Mouse (Mus musculus): ENCODE measurements around the gene Pitpnm2.

Gene Pitpnm2

DNA sequence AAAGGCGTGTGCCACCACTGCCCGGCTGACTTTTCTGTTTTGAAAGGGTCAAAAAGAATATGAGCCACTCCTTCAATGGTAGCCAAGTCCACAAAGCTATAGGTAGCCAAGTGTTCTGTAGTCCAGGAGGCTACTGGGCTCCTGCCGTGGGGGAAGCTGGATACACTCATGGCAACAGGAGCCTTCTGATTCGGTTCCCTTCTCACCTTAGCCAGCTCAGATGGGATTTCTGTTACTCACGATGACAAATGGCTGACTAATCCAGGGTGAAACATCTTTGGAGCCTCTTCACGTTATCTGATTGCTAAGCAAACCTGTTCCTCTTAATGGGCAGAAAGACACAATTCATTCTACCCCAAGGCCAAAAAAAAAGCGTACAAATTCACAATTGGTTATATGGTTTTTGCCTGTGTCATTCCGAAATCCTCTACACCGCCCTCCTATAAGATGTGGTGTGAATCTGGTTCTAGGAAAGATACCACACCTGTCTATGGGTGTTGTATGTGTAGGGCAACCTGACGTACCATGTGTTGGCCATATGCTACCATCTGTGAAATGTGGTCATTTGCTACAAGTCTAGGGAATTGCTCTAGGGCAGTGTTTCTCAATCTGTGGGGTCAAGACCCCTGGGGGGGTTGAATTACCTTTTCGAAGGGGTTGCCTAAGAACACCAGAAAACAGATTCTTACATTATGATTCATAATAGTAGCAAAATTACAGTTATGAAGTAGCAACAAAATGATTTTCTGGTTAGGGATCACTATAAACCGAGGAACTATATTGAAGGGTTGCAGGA, 80.9 kb downstream of the Pitpnm2 start:
- in situ Hi-C loops (cut with MboI; ENCODE audit: low pct_unique_long_range_greater_than_20kb in 1 of 2, low sequenced_read_pairs in 2 of 2, unreplicated experiment in 1 of 2) = loop anchor here (10.0 kb wide), 2 partner anchors 106 to 136 kb away; no protein-coding TSS in a partner anchor

GRCm38 (mm10) chr5:124167621-124168020, 81.9 kb downstream of the Pitpnm2 start:
- in situ Hi-C loops (cut with MboI; ENCODE audit: low pct_unique_long_range_greater_than_20kb in 1 of 2, low sequenced_read_pairs in 2 of 2, unreplicated experiment in 1 of 2) = loop anchor here (10.0 kb wide), 2 partner anchors 107 to 137 kb away; no protein-coding TSS in a partner anchor

- in situ Hi-C loops (cut with MboI; ENCODE audit: low pct_unique_long_range_greater_than_20kb in 1 of 2, low sequenced_read_pairs in 2 of 2, unreplicated experiment in 1 of 2) = loop anchor here (10.0 kb wide), 2 partner anchors 108 to 138 kb away; no protein-coding TSS in a partner anchor
Measured at GRCm38 (mm10) chr5:124166741-124167140, 82.8 kb downstream of the Pitpnm2 start.

DNA sequence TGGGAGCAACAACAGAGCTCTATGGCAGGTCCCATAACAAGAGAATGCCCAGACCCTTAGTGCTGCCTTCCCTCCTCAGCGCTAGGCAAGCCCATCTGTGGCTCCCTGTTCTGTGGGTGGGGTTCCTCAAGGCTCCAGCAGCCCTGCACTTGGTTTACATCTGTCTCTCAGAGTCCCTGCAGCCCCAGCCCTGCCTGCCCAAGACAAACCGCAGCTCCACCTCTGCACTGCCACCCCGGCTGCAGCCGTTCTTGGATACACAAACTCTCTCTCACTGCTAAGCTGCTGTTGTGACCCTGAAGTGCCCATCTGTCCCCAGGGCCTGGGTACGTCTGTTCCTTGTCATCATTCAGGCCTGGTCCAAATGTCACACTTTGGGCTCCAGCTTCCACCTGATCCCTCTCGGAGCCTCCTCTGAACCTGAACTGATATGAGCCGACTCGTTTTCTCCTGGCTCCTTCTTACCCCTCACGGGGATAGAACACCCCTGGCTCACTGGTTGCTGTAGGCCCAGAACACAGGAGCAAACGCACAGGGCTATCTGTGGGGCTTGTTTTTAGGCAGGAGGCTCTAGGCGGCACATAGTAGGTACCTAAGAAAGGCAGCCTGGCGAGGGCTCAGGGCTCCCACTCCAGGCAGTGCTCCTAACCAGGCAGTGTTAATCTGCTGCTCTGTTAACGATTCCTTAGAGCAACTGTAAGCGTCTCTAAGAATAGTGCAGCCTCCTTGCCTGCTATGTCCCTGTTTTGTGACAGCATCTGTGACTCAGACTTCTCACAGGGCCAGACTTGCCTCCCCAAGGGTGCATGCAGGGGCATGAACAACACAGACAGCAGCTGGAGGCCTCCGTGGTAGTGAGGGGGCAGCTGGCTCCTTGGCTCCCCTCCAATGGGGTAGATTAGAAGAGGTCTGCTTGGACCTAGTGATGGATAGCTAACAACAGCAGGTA, 83.7 kb downstream of the Pitpnm2 start:
- in situ Hi-C loops (cut with MboI; ENCODE audit: low pct_unique_long_range_greater_than_20kb in 1 of 2, low sequenced_read_pairs in 2 of 2, unreplicated experiment in 1 of 2) = loop anchor here (10.0 kb wide), 2 partner anchors 109 to 139 kb away; no protein-coding TSS in a partner anchor

- in situ Hi-C loops (cut with MboI; ENCODE audit: low pct_unique_long_range_greater_than_20kb in 1 of 2, low sequenced_read_pairs in 2 of 2, unreplicated experiment in 1 of 2) = loop anchor here (10.0 kb wide), 2 partner anchors 111 to 141 kb away; no protein-coding TSS in a partner anchor
Measured at GRCm38 (mm10) chr5:124163445-124163844, 86.1 kb downstream of the Pitpnm2 start.

GRCm38 (mm10) chr5:124162577-124162976, 87.0 kb downstream of the Pitpnm2 start:
- in situ Hi-C loops (cut with MboI; ENCODE audit: low pct_unique_long_range_greater_than_20kb in 1 of 2, low sequenced_read_pairs in 2 of 2, unreplicated experiment in 1 of 2) = loop anchor here (10.0 kb wide), 2 partner anchors 112 to 142 kb away; no protein-coding TSS in a partner anchor

DNA sequence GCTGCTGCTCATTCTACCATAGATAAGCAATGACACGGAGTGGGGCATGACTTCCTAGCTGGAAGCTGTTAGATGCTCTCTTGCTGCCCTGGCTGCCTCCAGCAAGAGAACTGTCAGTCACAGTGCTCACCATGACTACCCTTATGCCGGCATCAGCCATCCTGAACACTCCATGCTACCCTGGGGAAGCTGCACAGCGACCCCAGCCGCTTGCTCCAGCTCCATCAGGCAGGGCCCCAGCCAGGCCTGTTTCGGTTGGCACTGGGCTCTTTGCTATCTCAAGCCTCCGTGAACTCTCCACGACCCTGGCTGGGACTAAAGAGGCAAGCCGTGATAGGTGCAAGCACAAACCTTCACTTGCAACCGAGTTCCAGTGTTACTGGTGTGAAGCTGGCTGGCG, 87.7 kb downstream of the Pitpnm2 start:
- in situ Hi-C loops (cut with MboI; ENCODE audit: low pct_unique_long_range_greater_than_20kb in 1 of 2, low sequenced_read_pairs in 2 of 2, unreplicated experiment in 1 of 2) = loop anchor here (10.0 kb wide), 2 partner anchors 113 to 143 kb away; no protein-coding TSS in a partner anchor

GRCm38 (mm10) chr5:124159453-124159852, 90.1 kb downstream of the Pitpnm2 start:
- in situ Hi-C loops (cut with MboI; ENCODE audit: low pct_unique_long_range_greater_than_20kb in 1 of 2, low sequenced_read_pairs in 2 of 2, unreplicated experiment in 1 of 2) = no loop called here

GRCm38 (mm10) chr5:124158305-124158704, 91.3 kb downstream of the Pitpnm2 start:
- in situ Hi-C loops (cut with MboI; ENCODE audit: low pct_unique_long_range_greater_than_20kb in 1 of 2, low sequenced_read_pairs in 2 of 2, unreplicated experiment in 1 of 2) = no loop called here

- in situ Hi-C loops (cut with MboI; ENCODE audit: low pct_unique_long_range_greater_than_20kb in 1 of 2, low sequenced_read_pairs in 2 of 2, unreplicated experiment in 1 of 2) = no loop called here
Measured at GRCm38 (mm10) chr5:124155943-124156342, 93.6 kb downstream of the Pitpnm2 start.

DNA sequence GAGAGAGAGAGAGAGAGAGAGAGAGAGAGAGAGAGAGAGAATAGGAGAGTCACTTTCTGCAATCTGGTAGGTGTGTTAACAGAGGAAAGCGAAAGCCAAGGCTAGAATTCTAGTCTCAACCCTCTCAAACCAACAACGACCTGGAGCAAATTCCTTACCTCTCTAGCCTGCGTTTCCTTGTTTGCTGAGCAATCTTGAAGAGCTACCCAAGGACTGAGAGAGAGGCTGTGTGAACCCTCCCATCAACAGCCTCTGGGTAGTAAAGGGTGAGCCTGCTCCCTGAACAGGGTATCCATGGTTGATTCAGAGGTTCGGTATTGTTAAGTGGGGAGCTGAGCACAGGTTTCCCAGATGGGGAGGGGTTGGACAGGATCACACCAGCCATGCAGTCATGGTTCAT, 96.8 kb downstream of the Pitpnm2 start:
- in situ Hi-C loops (cut with MboI; ENCODE audit: low pct_unique_long_range_greater_than_20kb in 1 of 2, low sequenced_read_pairs in 2 of 2, unreplicated experiment in 1 of 2) = no loop called here

- in situ Hi-C loops (cut with MboI; ENCODE audit: low pct_unique_long_range_greater_than_20kb in 1 of 2, low sequenced_read_pairs in 2 of 2, unreplicated experiment in 1 of 2) = no loop called here
Measured at GRCm38 (mm10) chr5:124150895-124151294, 98.7 kb downstream of the Pitpnm2 start.

DNA sequence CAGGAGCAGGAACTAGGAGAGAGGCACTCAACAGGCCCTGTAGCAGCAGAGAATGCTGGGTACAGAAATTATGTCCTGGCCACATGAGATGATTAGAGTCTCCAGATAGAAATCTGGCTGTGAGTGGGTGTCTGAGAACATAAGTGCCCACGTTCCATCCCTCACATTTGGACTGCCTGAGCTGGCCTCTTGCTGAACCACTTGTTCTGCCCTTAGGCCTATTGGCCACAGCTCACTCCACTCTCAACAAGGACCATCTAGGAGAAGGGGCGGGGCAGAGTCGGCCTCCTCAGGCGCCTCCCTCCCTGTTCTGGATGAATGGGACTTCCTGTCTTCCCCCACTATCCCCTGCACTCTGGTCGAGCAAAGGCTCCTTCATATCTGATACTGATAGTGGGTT, 100.5 kb downstream of the Pitpnm2 start:
- in situ Hi-C loops (cut with MboI; ENCODE audit: low pct_unique_long_range_greater_than_20kb in 1 of 2, low sequenced_read_pairs in 2 of 2, unreplicated experiment in 1 of 2) = no loop called here

GRCm38 (mm10) chr5:124138066-124138465, 111.5 kb downstream of the Pitpnm2 start:
- in situ Hi-C loops (cut with MboI; ENCODE audit: low pct_unique_long_range_greater_than_20kb in 1 of 2, low sequenced_read_pairs in 2 of 2, unreplicated experiment in 1 of 2) = no loop called here

- in situ Hi-C loops (cut with MboI; ENCODE audit: low pct_unique_long_range_greater_than_20kb in 1 of 2, low sequenced_read_pairs in 2 of 2, unreplicated experiment in 1 of 2) = no loop called here
Measured at GRCm38 (mm10) chr5:124134261-124134660, 115.3 kb downstream of the Pitpnm2 start.

- in situ Hi-C loops (cut with MboI; ENCODE audit: low pct_unique_long_range_greater_than_20kb in 1 of 2, low sequenced_read_pairs in 2 of 2, unreplicated experiment in 1 of 2) = no loop called here
Measured at GRCm38 (mm10) chr5:124125093-124125492, 124.5 kb downstream of the Pitpnm2 start.

DNA sequence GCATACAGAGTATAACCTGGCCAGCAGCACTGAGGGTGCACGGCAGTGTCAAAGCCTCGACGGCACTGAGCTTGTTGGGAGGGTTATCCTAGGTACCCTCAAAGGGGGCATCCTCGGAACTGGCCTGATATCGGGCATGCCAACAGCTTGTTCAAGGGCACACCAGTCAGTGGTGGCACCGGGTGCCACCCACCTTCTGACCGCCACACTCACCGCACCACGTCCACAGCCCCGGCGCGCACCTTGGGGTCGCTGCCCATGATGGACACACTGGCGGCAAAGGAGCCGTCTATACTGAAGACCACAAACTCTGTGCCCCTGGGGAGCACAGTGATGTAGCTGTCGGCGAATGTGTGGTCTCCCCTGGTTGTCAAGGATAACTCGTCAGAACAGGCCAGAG, 127.2 kb downstream of the Pitpnm2 start:
- in situ Hi-C loops (cut with MboI; ENCODE audit: low pct_unique_long_range_greater_than_20kb in 1 of 2, low sequenced_read_pairs in 2 of 2, unreplicated experiment in 1 of 2) = no loop called here

DNA sequence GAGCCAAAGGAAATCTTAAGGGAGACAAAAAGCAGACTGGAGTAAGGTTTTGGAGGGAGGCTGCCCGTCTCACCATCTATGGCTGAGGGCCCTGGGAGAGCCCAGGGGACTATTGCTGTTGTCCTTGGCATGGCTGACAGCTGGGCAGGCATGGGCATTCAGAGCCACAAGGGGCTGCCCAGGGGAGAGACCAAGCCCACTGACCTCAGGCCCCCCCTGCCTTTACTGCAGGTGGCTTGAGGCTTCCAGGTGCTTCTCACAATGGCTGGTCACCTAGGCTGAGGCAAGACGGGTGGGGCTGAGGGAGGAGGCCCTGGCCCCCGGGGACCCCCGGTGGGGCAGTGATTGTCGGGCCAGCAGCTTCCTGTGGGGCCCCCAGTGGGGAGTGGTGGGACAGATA, 130.4 kb downstream of the Pitpnm2 start:
- in situ Hi-C loops (cut with MboI; ENCODE audit: low pct_unique_long_range_greater_than_20kb in 1 of 2, low sequenced_read_pairs in 2 of 2, unreplicated experiment in 1 of 2) = loop anchor here in 1 of 2 experiments (10.0 kb wide), 1 partner anchor 156 kb away; no protein-coding TSS in a partner anchor

Measured in mouse embryonic stem cell (cell line).